Mouse (Mus musculus) ES-E14 (cell line): ENCODE measurements at regions not wholly inside any gene's neighbourhood (a gene's known extent, or its start where the extent isn't known, plus 50 kb on each side); places are given as distances from the start of the nearest gene placed in this dataset.

Source experiments
- DNase-seq: peaks from one replicate; pipeline ENCODE4 v3.0.0-alpha.2; 2013; ENCODE audit warnings: low read depth, low spot score
- H3K27ac ChIP-seq: 2 replicates; pipeline ENCODE4 v1.5.1; 2012; ENCODE audit warnings: low read depth, mild to moderate bottlenecking, low read length, moderate library complexity, mixed read lengths; ENCODE audit not compliant: poor library complexity, insufficient read depth, severe bottlenecking
- H3K36me3 ChIP-seq: 2 replicates; pipeline ENCODE4 v1.6.1; 2012; ENCODE audit warnings: mild to moderate bottlenecking, low read length, moderate library complexity, mixed read lengths; ENCODE audit not compliant: control insufficient read depth, poor library complexity, insufficient read depth, severe bottlenecking
- H3K4me1 ChIP-seq, 2 experiments: fragments of 150-350 bp in 1 of 2; sonication (generic) in 1 of 2; 2 replicates each; pipeline ENCODE4 v1.6.1; 2012; ENCODE audit warnings: low read length in 2 of 2, mild to moderate bottlenecking in 1 of 2, mixed read lengths in 1 of 2; ENCODE audit not compliant: control insufficient read depth in 2 of 2, insufficient read depth in 2 of 2, poor library complexity in 1 of 2
- H3K4me3 ChIP-seq, 2 experiments: fragments of 150-350 bp in 1 of 2; sonication (generic) in 1 of 2; 2 replicates each; pipeline ENCODE4 v1.5.1; 2012; ENCODE audit warnings: low read length in 2 of 2, low read depth in 1 of 2, mild to moderate bottlenecking in 1 of 2, mixed read lengths in 1 of 2; ENCODE audit not compliant: insufficient read depth in 1 of 2, poor library complexity in 1 of 2, severe bottlenecking in 1 of 2
- H3K9ac ChIP-seq: 2 replicates; pipeline ENCODE4 v1.6.1; 2012; ENCODE audit warnings: low read depth, mild to moderate bottlenecking, low read length, mixed read lengths; ENCODE audit not compliant: poor library complexity, insufficient read depth, severe bottlenecking
- H3K9me3 ChIP-seq: fragments of 150-350 bp; sonication (generic); 2 replicates; pipeline ENCODE4 v1.6.1; 2012; ENCODE audit warnings: low read depth, mild to moderate bottlenecking, low read length; ENCODE audit not compliant: control insufficient read depth, insufficient read depth
- CHD2 ChIP-seq: IDR thresholded peaks from 2 replicates; pipeline ENCODE4 v1.6.1; 2014; ENCODE audit warnings: mild to moderate bottlenecking, low read depth, low read length, inconsistent platforms
- HCFC1 ChIP-seq: IDR thresholded peaks from 2 replicates; pipeline ENCODE4 v1.6.1; 2012; ENCODE audit warnings: low read length, inconsistent platforms, borderline replicate concordance; ENCODE audit not compliant: insufficient read depth
- MAFK ChIP-seq: IDR thresholded peaks from 2 replicates; pipeline ENCODE4 v1.6.1; 2014; ENCODE audit warnings: mild to moderate bottlenecking, low read depth, low read length, inconsistent platforms; ENCODE audit not compliant: insufficient read depth
- ZC3H11A ChIP-seq: IDR thresholded peaks from 2 replicates; pipeline ENCODE4 v1.6.1; 2012; ENCODE audit warnings: low read depth, mild to moderate bottlenecking, inconsistent platforms, low read length, borderline replicate concordance
- ZNF384 ChIP-seq: IDR thresholded peaks from 2 replicates; pipeline ENCODE4 v1.6.1; 2012; ENCODE audit warnings: low read depth, low read length, inconsistent platforms
- in situ Hi-C, 2 experiments: fragments of 600-800 bp; cut with MboI; formaldehyde crosslinking; loops; one replicate each; pipeline ENCODE4 v1.15.1; 2025; ENCODE audit warnings: low sequenced_read_pairs in 2 of 2, inconsistent platforms in 1 of 2; ENCODE audit not compliant: unreplicated experiment in 2 of 2

DNA sequence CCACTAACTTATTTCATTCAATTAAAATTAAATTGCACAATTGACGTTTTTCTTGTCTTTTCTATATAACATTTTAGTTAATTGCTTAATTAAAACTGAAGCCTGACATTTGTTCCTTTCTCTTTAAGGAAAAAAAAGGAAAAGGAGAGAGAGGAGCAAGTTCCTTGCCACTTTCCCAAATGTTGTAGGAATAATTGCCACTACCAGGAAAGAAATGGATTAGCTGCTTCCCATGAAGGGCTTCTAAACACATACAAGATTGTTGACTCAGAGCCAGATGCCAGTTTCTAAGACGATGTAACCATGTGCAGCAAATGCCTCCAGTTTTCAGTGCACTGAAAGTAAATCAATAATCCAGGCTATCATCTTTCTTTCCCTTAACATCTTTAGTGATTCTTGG is 914.5 kb downstream of the Adgrl2 start:
- H3K4me1 ChIP-seq = no peaks in the 10 kb centered on the region
- no peaks in the 10 kb centered on the region for H3K9me3 ChIP-seq
- no peak for DNase-seq
- in situ Hi-C loops = no loop called here
- H3K27ac ChIP-seq = no peak overlapping the region
- no peak overlapping the region for H3K4me3 ChIP-seq
- no peak for TF ChIP-seq ZNF384
- TF ChIP-seq ZC3H11A = no peak
- TF ChIP-seq MAFK = no peak
- no peak for TF ChIP-seq HCFC1
- TF ChIP-seq CHD2 = no peak
- H3K9ac ChIP-seq = no peak overlapping the region
- no peaks in the 10 kb centered on the region for H3K36me3 ChIP-seq

DNA sequence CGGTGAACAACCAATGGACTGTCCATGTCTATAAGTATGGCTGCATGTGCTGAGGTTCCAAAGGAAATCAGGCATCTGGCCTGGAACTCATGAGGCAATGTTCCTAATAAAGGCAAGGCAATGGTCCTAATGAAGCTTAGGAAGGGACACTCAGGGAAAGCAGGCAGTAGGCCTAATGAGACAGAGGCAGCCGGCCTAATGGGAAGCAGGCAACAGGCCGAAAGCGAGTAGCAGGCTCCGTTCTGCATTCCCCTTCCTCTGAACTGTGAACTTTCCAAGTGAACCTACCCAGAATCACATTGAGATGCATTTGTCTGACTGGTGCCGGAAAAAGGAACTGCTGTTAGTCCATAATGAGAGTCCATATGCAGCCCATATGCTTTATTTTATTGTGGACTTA is 923.7 kb downstream of the Adgrl2 start:
- in situ Hi-C loops = no loop called here
- DNase-seq = no peak
- no peaks in the 10 kb centered on the region for H3K4me1 ChIP-seq
- H3K9ac ChIP-seq = no peak overlapping the region
- H3K9me3 ChIP-seq = no peaks in the 10 kb centered on the region
- H3K27ac ChIP-seq = no peak overlapping the region
- H3K36me3 ChIP-seq = no peaks in the 10 kb centered on the region
- TF ChIP-seq ZC3H11A (no peak), MAFK (no peak), ZNF384 (no peak), CHD2 (no peak)
- no peak overlapping the region for H3K4me3 ChIP-seq

DNA sequence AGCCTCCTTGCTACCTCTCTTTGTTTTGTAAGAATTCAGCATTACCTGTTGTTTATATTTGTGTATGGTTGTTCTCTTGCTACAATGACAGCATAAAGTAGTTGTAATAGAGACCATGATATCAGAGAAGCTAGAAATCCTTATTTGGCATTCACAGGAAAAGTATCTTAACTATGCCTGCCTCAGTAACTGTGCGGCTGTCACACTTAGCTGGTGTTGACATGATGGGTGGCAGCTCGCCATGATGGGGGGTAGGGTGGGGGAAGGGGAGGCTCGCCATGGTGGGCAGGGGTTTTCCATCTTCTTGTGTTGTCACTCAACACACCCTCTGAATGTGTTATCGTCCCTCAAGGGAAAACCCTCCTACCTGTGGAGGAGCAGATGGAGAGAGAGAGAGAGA is 934.3 kb downstream of the Adgrl2 start:
- Histone ChIP-seq H3K4me3 (no peak overlapping the region), H3K27ac (no peak overlapping the region), H3K9me3 (no peaks in the 10 kb centered on the region), H3K9ac (no peak overlapping the region), H3K4me1 (no peaks in the 10 kb centered on the region), H3K36me3 (no peaks in the 10 kb centered on the region)
- DNase-seq = no peak
- TF ChIP-seq MAFK = no peak
- TF ChIP-seq CHD2 = no peak
- TF ChIP-seq ZNF384 = no peak
- TF ChIP-seq HCFC1 = no peak
- no peak for TF ChIP-seq ZC3H11A
- in situ Hi-C loops = no loop called here

DNA sequence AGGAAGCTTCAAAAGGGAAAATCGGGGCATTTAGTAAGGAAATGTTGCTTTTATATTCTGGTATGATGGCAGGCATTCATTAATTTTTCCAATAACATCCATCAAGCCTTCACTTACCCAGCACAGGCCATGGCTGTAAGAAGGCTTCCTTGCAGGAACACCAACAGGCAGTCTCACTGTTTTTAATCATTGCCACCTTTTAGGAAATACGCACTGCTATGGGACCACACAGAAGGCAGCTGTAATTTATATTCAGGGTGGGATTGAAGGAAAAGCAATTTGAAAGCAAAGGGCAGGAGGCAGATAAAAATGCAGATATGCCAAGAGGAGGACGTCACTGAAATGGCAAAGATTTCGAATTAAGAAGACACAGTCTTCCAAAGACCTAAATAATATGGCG is 937.8 kb downstream of the Adgrl2 start:
- Histone ChIP-seq H3K9me3 (no peaks in the 10 kb centered on the region), H3K27ac (no peak overlapping the region), H3K9ac (no peak overlapping the region), H3K36me3 (no peaks in the 10 kb centered on the region), H3K4me1 (no peaks in the 10 kb centered on the region), H3K4me3 (no peak overlapping the region)
- TF ChIP-seq HCFC1 = no peak
- TF ChIP-seq ZC3H11A = no peak
- in situ Hi-C loops = no loop called here
- DNase-seq = no peak

DNA sequence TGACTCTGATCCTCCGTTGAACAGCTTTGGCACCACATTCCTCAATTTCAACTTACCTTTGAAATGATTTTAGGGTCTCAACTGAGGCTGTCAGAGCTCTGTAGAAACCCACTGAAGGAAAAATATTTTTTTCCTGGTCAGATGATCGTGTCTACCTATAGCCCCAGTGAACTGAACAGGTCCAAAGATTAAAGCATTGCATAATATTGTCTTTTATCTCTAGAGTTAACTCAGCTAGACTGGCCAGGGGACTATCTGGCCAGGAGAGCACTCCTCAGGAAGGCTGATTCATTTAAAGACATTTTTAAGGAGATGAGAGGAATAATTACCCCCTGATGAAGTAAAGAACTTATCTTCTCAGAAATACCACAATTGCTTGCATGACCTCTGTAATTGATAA is 942.1 kb downstream of the Adgrl2 start:
- Histone ChIP-seq H3K9me3 (no peaks in the 10 kb centered on the region), H3K36me3 (no peaks in the 10 kb centered on the region), H3K27ac (no peak overlapping the region), H3K4me1 (no peaks in the 10 kb centered on the region), H3K9ac (no peak overlapping the region), H3K4me3 (no peak overlapping the region)
- in situ Hi-C loops = no loop called here
- TF ChIP-seq ZNF384 (no peak), MAFK (no peak), CHD2 (no peak)
- no peak for DNase-seq
